29 mouse cellular contexts compared by ENCODE assay signal in genomic region chr2:173744070-173744815, GRCm38 (mm10). TPM values are rescaled to one million over a fixed set of nuclear protein-coding genes. Genes with fewer than 3 reads are reported as not detected.
DNase-seq lines count a peak whose midpoint lies in the region; ATAC-seq and TF ChIP-seq lines count a peak whose summit lies in the region.
"Had no signal": no experiment of that assay in that cellular context is flagged by ENCODE, and none has a peak within 500 bp of the region (broad histone marks: within the 10 kb centered on the region; RNA-seq: fewer than 3 reads in every experiment).

No protein-coding gene starts in this region.

- DNase-seq in gastrocnemius, postnatal 25 days: peak; percentile 13
- DNase-seq in gastrocnemius, adult 18-20 months (ENCODE audit: low spot score): no peak
- DNase-seq in urinary bladder, postnatal 14 days (ENCODE audit: low spot score): peak; percentile 38
- DNase-seq in urinary bladder, postnatal 36 days (ENCODE audit: low spot score in 2 of 2): no peak
- DNase-seq in adrenal gland, adult 2 months: no peak
- no peak for DNase-seq in frontal cortex, postnatal 36 days (ENCODE audit: low spot score in 2 of 2)
- no peak for DNase-seq in lung, postnatal 0 days (ENCODE audit: low spot score)
- DNase-seq: adrenal gland, postnatal 10 days; cerebellum, adult 2 months; cerebellum, postnatal 36 days; gastrocnemius, postnatal 10 days; heart, adult 18-20 months; heart, postnatal 10 days; kidney, adult 8-10 months; kidney, postnatal 4 days; left cerebral cortex, postnatal 4 days; lung, embryonic 14.5 days; lung, postnatal 36 days had no signal

- H3K4me3 ChIP-seq in myocyte: no peak overlapping the region
- H3K4me3 ChIP-seq in lung, postnatal 0 days (ENCODE audit: low read depth, low read length): no peak overlapping the region
- H3K4me3 ChIP-seq: forebrain, embryonic 13.5 days; heart, embryonic 12.5 days; limb, embryonic 15.5 days; midbrain, embryonic 15.5 days; neural tube, embryonic 13.5 days had no signal

- peaks cover 3% of the 10 kb centered on the region; the same call in 1 of the 2 replicates for H3K4me1 ChIP-seq in lung, postnatal 0 days (ENCODE audit: insufficient read depth, low read depth, low read length)

- no peaks in the 10 kb centered on the region for H3K27me3 ChIP-seq in myocyte (ENCODE audit: control insufficient read depth, insufficient read depth, insufficient read length)
- H3K27me3 ChIP-seq in lung, postnatal 0 days (replicated peaks; ENCODE audit: insufficient read depth, low read length): no peaks in the 10 kb centered on the region
- H3K27me3 ChIP-seq: forebrain, embryonic 13.5 days; heart, embryonic 12.5 days; limb, embryonic 15.5 days; midbrain, embryonic 15.5 days; neural tube, embryonic 13.5 days had no signal

- WGBS in lung, postnatal 0 days: 82% methylated on average over 7 of the region's 7 CpGs

- TF ChIP-seq CTCF in lung, postnatal 0 days (IDR thresholded peaks at IDR 0.05): no peak

- H3K79me2 ChIP-seq in myocyte (ENCODE audit: control insufficient read depth, insufficient read depth): peaks cover 100% of the 10 kb centered on the region

- H3K27ac ChIP-seq in lung, postnatal 0 days (ENCODE audit: low read length): no peak overlapping the region
- H3K27ac ChIP-seq: forebrain, embryonic 13.5 days; limb, embryonic 15.5 days; midbrain, embryonic 15.5 days; neural tube, embryonic 13.5 days had no signal

- ATAC-seq in lung, postnatal 0 days: no peak
- ATAC-seq: forebrain, embryonic 13.5 days; midbrain, embryonic 15.5 days had no signal

- no peak overlapping the region for H3K9ac ChIP-seq in lung, postnatal 0 days (replicated peaks; ENCODE audit: low read depth)
- H3K9ac ChIP-seq: forebrain, embryonic 13.5 days; limb, embryonic 15.5 days; lung, embryonic 14.5 days; midbrain, embryonic 15.5 days; neural tube, embryonic 13.5 days had no signal

- H3K4me2 ChIP-seq in myocyte (ENCODE audit: low read depth): no peak overlapping the region
- H3K4me2 ChIP-seq in lung, postnatal 0 days (replicated peaks; ENCODE audit: low read depth, low read length): no peak overlapping the region
- H3K4me2 ChIP-seq: forebrain, embryonic 13.5 days; heart, embryonic 12.5 days; limb, embryonic 15.5 days; lung, embryonic 14.5 days; midbrain, embryonic 15.5 days; neural tube, embryonic 13.5 days had no signal

- H3K36me3 ChIP-seq in myocyte (ENCODE audit: control insufficient read depth, insufficient read depth): no peaks in the 10 kb centered on the region
- H3K36me3 ChIP-seq in lung, postnatal 0 days (ENCODE audit: insufficient read depth, low read length): no peaks in the 10 kb centered on the region
- H3K36me3 ChIP-seq: midbrain, embryonic 15.5 days had no signal

- no peak for TF ChIP-seq EP300 in lung, postnatal 0 days (IDR thresholded peaks at IDR 0.05)

- no peaks in the 10 kb centered on the region for H3K9me3 ChIP-seq in lung, postnatal 0 days (ENCODE audit: low read length)
- H3K9me3 ChIP-seq: limb, embryonic 15.5 days; midbrain, embryonic 15.5 days had no signal

- no peak overlapping the region for H3ac ChIP-seq in myocyte (ENCODE audit: control insufficient read depth, insufficient read length)

- no peak for TF ChIP-seq POLR2A in myocyte (IDR thresholded peaks at IDR 0.05; ENCODE audit: insufficient read length, low read depth)

TF ChIP-seq in myocyte, 11 proteins besides CTCF, POLR2A, EP300 and RAD21:
- TF ChIP-seq REST (IDR thresholded peaks at IDR 0.05; ENCODE audit: insufficient read depth, insufficient read length) (no peak), MAX (IDR thresholded peaks at IDR 0.05; ENCODE audit: low read depth) (no peak), USF1 (IDR thresholded peaks at IDR 0.05; ENCODE audit: low read depth) (no peak), MYOD1 (IDR thresholded peaks at IDR 0.05; ENCODE audit: control insufficient read depth in 1 of 3, insufficient read length in 2 of 3, low read depth in 2 of 3) (peak; percentile 59 to 94 (median 83)), MYOG (IDR thresholded peaks at IDR 0.05; ENCODE audit: control insufficient read depth in 1 of 3, insufficient read depth in 1 of 3, insufficient read length in 2 of 3, low read depth in 2 of 3) (no peak)

RNA-seq across cellular contexts. Expression of gene Vapb, which starts 6.9 kb away (rescaled TPM):
- 100 to 1,000 TPM; 149 to 155 TPM for total RNA-seq in gastrocnemius, postnatal 25 days (2021)
- 100 to 1,000 TPM; 160 to 163 TPM for total RNA-seq in gastrocnemius, adult 18-20 months (2021)
- polyA plus RNA-seq in myocyte (2012; fragmentation: generic; extraction: Trizol): 53.8 TPM
- total RNA-seq in adrenal gland, adult 2 months (2021): 100 to 1,000 TPM; 173 to 209 TPM
- 13.1 and 17.3 TPM in 2 replicates for polyA plus RNA-seq in adrenal gland, adult 2 months (2012; rRNA removed)
- polyA plus RNA-seq in lung, postnatal 0 days (2015; fragmentation: Nextera tagmentation; extraction: Ambion mirVana): 12.4 and 12.9 TPM in 2 replicates

RNA-seq across cellular contexts. Expression of gene 1700010B08Rik, which starts 25.0 kb away (rescaled TPM):
- not detected for total RNA-seq in gastrocnemius, postnatal 25 days (2021)
- not detected for total RNA-seq in gastrocnemius, adult 18-20 months (2021)
- polyA plus RNA-seq in myocyte (2012; fragmentation: generic; extraction: Trizol): 0.05 TPM
- total RNA-seq in adrenal gland, adult 2 months (2021): not detected
- not detected in 2 replicates for polyA plus RNA-seq in adrenal gland, adult 2 months (2012; rRNA removed)
- polyA plus RNA-seq in lung, postnatal 0 days (2015; fragmentation: Nextera tagmentation; extraction: Ambion mirVana): 0.13 TPM in 1 of 2 replicates, not detected in the other
- total RNA-seq: adrenal gland, postnatal 10 days; ES-E14; gastrocnemius, postnatal 10 days; heart, adult 18-20 months; heart, postnatal 10 days; left cerebral cortex, adult 18-20 months; left cerebral cortex, postnatal 4 days had no signal
- polyA plus RNA-seq: cerebellum, adult 2 months; embryonic facial prominence, embryonic 14.5 days; forebrain, embryonic 13.5 days; heart, embryonic 12.5 days; hindbrain, embryonic 11.5 days; limb, embryonic 15.5 days; lung, embryonic 14.5 days; neural tube, embryonic 13.5 days; urinary bladder, adult 2 months had no signal

Comparison
In these comparisons a context has a peak if more than half of its experiments do, and no peak if none do; other contexts are left out.
1. DNase-seq: peak in gastrocnemius, postnatal 25 days (single experiment) and urinary bladder, postnatal 14 days (single experiment); none in gastrocnemius, adult 18-20 months (single experiment), urinary bladder, postnatal 36 days (0 of 2), adrenal gland, adult 2 months (single experiment), frontal cortex, postnatal 36 days (0 of 2) and lung, postnatal 0 days (single experiment).